Mouse (Mus musculus) limb, embryonic 14.5 days (tissue): ENCODE measurements around the gene Gm11114. TPM values are rescaled to one million over a fixed set of nuclear protein-coding genes. Genes with fewer than 3 reads are reported as not detected.

Source experiments
- ATAC-seq: fragments of 200-750 bp; cut with Nextera tagmentation; 2 replicates; pipeline ENCODE4 v1.8.0; 2017; ENCODE audit warnings: low read depth, moderate number of reproducible peaks, moderate TSS enrichment; ENCODE audit not compliant: low FRiP score
- DNase-seq: peaks from one replicate; pipeline ENCODE4 v3.0.0-alpha.2; 2015; ENCODE audit warnings: low spot score
- H3K27ac ChIP-seq: fragments of 300-500 bp; sonication (generic); replicated peaks from 2 replicates; pipeline ENCODE4 v1.5.1; 2014; ENCODE audit warnings: low read depth, mild to moderate bottlenecking, low read length, moderate library complexity, mixed read lengths
- H3K27me3 ChIP-seq: fragments of 300-500 bp; sonication (generic); 2 replicates; pipeline ENCODE4 v1.6.1; 2014; ENCODE audit warnings: low read length, mixed read lengths; ENCODE audit not compliant: control insufficient read depth, insufficient read depth
- H3K36me3 ChIP-seq: fragments of 300-500 bp; sonication (generic); 2 replicates; pipeline ENCODE4 v1.6.1; 2014; ENCODE audit warnings: mild to moderate bottlenecking, low read length, moderate library complexity, mixed read lengths; ENCODE audit not compliant: control insufficient read depth, insufficient read depth
- H3K4me1 ChIP-seq: fragments of 300-500 bp; sonication (generic); 2 replicates; pipeline ENCODE4 v1.6.1; 2014; ENCODE audit warnings: antibody characterized with exemption, low read length, mixed read lengths; ENCODE audit not compliant: control insufficient read depth, insufficient read depth
- H3K4me2 ChIP-seq: fragments of 300-500 bp; sonication (generic); replicated peaks from 2 replicates; pipeline ENCODE4 v1.6.1; 2014; ENCODE audit warnings: low read depth, mild to moderate bottlenecking, low read length, moderate library complexity; ENCODE audit not compliant: severe bottlenecking
- H3K4me3 ChIP-seq: fragments of 300-500 bp; sonication (generic); replicated peaks from 2 replicates; pipeline ENCODE4 v1.5.1; 2014; ENCODE audit warnings: low read length
- H3K9ac ChIP-seq: fragments of 300-500 bp; sonication (generic); 2 replicates; pipeline ENCODE4 v1.6.1; 2014; ENCODE audit warnings: mild to moderate bottlenecking, low read depth, low read length, moderate library complexity; ENCODE audit not compliant: severe bottlenecking
- H3K9me3 ChIP-seq: fragments of 300-500 bp; sonication (generic); 2 replicates; pipeline ENCODE4 v1.6.1; 2016; ENCODE audit warnings: low read length; ENCODE audit not compliant: control insufficient read depth
- POLR2A ChIP-seq: fragments of 200-500 bp; IDR thresholded peaks from 2 replicates; pipeline ENCODE4 v1.8.0; 2012; ENCODE audit warnings: inconsistent platforms, mild to moderate bottlenecking, moderate library complexity, borderline replicate concordance; ENCODE audit not compliant: insufficient read depth, insufficient read length; ENCODE audit errors: extremely low read depth
- WGBS: fragments of 180-500 bp; shearing (Covaris S2); extraction: QIAGEN DNeasy Blood & Tissue Kit; methylation state at CpG from one replicate; pipeline ENCODE4 v1.1.7; 2014; 5-methylcytosine and 5-hydroxymethylcytosine counted together
- polyA plus RNA-seq, 2 experiments: library from polyadenylated mRNA; depleted of rRNA in 1 of 2; stranded (reverse) in 1 of 2; unstranded in 1 of 2; fragments of >200 nt; fragmentation: Nextera tagmentation in 1 of 2; extraction: Ambion mirVana in 1 of 2; gene quantifications; 2 replicates each; pipeline versions ENCODE4 v1.2.1 to v1.2.3; 2012 to 2014

Gm11114 gene
- not detected in 2 replicates for polyA plus RNA-seq (2012; rRNA removed)
- not detected in 2 replicates for polyA plus RNA-seq (2014; fragmentation: Nextera tagmentation; extraction: Ambion mirVana)

- DNase-seq, result no peak
- no peak for TF ChIP-seq POLR2A
- no peaks in the 10 kb centered on the region for H3K36me3 ChIP-seq
- H3K4me2 ChIP-seq, result no peak within 1 kb of the TSS
- peaks cover 5% of the 10 kb centered on the region; the same call in 1 of the 2 replicates for H3K4me1 ChIP-seq
- H3K27ac ChIP-seq, result no peak within 1 kb of the TSS
- ATAC-seq, result no peak
- WGBS, result 64% methylated on average over 6 of the region's 6 CpGs
- H3K9ac ChIP-seq, result no peak within 1 kb of the TSS
- H3K9me3 ChIP-seq, result no peaks in the 10 kb centered on the region
- H3K4me3 ChIP-seq, result no peak within 1 kb of the TSS
- no peaks in the 10 kb centered on the region for H3K27me3 ChIP-seq
These were observed at the start of gene Gm11114 for GRCm38 (mm10) chr9:85312473-85312872. TSS of gene Gm11114 (plus strand) at chr9:85312773.

- ATAC-seq, result no peak
- Histone ChIP-seq H3K9ac (no peak overlapping the region), H3K36me3 (no peaks in the 10 kb centered on the region), H3K4me3 (no peak overlapping the region), H3K27ac (no peak overlapping the region), H3K27me3 (no peaks in the 10 kb centered on the region), H3K4me1 (no peaks in the 10 kb centered on the region), H3K9me3 (no peaks in the 10 kb centered on the region), H3K4me2 (no peak overlapping the region)
- WGBS, result 82% methylated on average over 5 of the region's 5 CpGs
- no peak for TF ChIP-seq POLR2A
- DNase-seq, result no peak
These were observed 45.7 kb upstream of the Gm11114 start for GRCm38 (mm10) chr9:85266847-85267246.

- no peak for DNase-seq
These were observed 38.5 kb upstream of the Gm11114 start for GRCm38 (mm10) chr9:85274114-85274513.

GRCm38 (mm10) chr9:85302849-85303248 lies 9.7 kb upstream of the Gm11114 start:
- no peak for DNase-seq

More at GRCm38 (mm10) chr9:85274114-85274513, 38.5 kb upstream of the Gm11114 start:
- no peak overlapping the region for H3K4me3 ChIP-seq
- 87% methylated on average over 2 of the region's 2 CpGs for WGBS
- no peaks in the 10 kb centered on the region for H3K9me3 ChIP-seq
- H3K27ac ChIP-seq, result no peak overlapping the region
- no peak for ATAC-seq
- H3K4me1 ChIP-seq, result no peaks in the 10 kb centered on the region
- H3K4me2 ChIP-seq, result no peak overlapping the region
- no peak for TF ChIP-seq POLR2A
- no peaks in the 10 kb centered on the region for H3K36me3 ChIP-seq
- no peaks in the 10 kb centered on the region for H3K27me3 ChIP-seq
- no peak overlapping the region for H3K9ac ChIP-seq

GRCm38 (mm10) chr9:85303378-85303777 lies 9.2 kb upstream of the Gm11114 start:
- Histone ChIP-seq H3K36me3 (no peaks in the 10 kb centered on the region), H3K4me1 (no peaks in the 10 kb centered on the region), H3K4me3 (no peak overlapping the region), H3K4me2 (no peak overlapping the region), H3K27me3 (no peaks in the 10 kb centered on the region), H3K9ac (no peak overlapping the region), H3K9me3 (no peaks in the 10 kb centered on the region), H3K27ac (no peak overlapping the region)
- ATAC-seq (no peak), DNase-seq (no peak)
- TF ChIP-seq POLR2A, result no peak
- WGBS, result 82% methylated on average over 3 of the region's 3 CpGs

More at GRCm38 (mm10) chr9:85302849-85303248, 9.7 kb upstream of the Gm11114 start:
- ATAC-seq, result no peak
- H3K27me3 ChIP-seq, result no peaks in the 10 kb centered on the region
- H3K9me3 ChIP-seq, result no peaks in the 10 kb centered on the region
- H3K4me2 ChIP-seq, result no peak overlapping the region
- H3K27ac ChIP-seq, result no peak overlapping the region
- WGBS, result 84% methylated on average over 4 of the region's 4 CpGs
- TF ChIP-seq POLR2A, result no peak
- no peak overlapping the region for H3K9ac ChIP-seq
- H3K4me1 ChIP-seq, result no peaks in the 10 kb centered on the region
- no peaks in the 10 kb centered on the region for H3K36me3 ChIP-seq
- H3K4me3 ChIP-seq, result no peak overlapping the region
